Mouse (Mus musculus): ENCODE results near the gene 4931406P16Rik.
A peak's percentile ranks its signal among the peaks of the same experiment; 100 is the strongest.
"Not testable (repeated sequence)": the region's sequence is repeated elsewhere in the genome, so short reads cannot be mapped to it uniquely, and the experiment has no call there.

The 4931406P16Rik gene

DNA sequence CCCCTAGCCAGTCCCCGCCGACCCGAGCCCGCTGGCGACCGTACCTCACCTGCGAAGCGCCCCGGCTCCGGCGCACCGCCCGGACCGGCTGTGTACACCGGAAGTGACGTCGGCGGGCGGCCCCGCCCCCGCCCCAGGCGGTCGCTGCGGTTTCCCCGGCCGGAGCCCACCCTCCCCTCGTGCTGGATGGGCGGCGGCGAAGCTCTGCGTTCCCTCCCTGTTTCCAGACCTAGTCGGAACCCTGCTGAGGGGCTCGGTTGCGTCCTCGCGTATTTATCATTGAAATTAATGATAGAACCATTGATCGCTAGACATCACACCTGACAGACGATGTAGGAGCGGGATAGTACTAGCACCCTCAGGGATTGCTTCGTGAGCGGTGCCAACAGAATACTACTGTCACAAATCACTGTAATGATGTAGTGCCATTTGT, at the start of gene 4931406P16Rik:
Gene 4931406P16Rik (minus strand): TSS at position 109 of the 433 bp plus-strand sequence.
- peak; percentile 84 for DNase-seq (ENCODE audit: low read depth, low spot score)

DNA sequence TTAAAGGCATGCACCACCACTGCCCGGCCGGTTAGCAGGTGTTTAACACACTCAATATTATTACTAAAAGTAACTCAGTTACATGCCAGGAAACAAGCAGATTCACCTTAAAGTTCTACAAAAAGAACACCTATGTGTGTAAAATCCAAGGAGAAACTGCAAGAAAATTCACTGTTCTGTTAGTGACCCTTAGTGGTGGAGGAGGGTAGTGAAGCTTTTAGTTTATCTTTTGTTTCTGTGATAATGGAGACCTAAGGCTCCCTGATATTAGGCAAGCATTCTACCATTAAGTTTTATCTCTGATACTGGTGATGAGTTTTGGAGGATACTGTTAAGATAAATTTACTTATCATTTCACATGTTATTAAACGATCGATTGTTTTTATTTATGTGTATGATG, 42.3 kb upstream of the 4931406P16Rik start:
- DNase-seq (ENCODE audit: low read depth, low spot score) = peak; percentile 39

DNA sequence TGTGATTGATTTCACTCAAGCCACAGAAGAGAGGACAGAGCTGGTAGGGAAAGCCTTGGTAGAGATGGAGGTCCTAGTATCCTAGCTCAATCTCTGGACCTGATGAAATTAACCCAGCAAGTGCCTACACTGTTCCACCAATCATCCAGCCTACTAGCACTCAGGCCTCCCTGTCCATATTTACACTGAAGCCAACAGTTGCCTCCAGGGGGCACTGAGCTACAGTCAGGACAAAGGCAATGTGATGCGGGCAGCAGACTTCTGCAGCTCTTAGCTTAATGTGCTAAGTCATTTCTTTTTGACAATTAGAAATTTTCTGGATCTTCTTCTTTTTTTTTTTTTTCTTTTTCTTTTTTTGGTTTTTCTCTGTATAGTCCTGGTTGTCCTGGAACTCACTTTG, 38.6 kb upstream of the 4931406P16Rik start:
- DNase-seq (ENCODE audit: low read depth, low spot score) = peak; percentile 55

DNA sequence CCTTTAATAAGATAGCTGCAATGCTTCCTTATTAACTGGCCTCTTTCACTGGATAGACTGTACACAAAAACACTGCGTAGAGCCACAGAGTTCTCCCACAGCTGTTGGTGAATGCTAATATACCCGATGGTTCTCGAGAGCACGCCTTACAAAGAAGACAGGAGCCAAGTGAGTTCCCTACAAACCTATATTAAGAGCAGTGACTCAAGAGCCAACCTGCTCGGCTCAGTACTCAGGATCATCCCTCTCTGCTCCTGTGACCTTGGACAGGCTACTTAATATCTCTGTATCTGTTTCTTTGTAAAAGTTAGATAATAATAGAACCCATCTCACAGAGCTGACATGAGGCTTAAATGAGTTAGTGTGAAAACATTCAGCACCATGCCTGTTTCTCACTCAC, 36.8 kb upstream of the 4931406P16Rik start:
- peak; percentile 26 for DNase-seq (ENCODE audit: low read depth, low spot score)

DNA sequence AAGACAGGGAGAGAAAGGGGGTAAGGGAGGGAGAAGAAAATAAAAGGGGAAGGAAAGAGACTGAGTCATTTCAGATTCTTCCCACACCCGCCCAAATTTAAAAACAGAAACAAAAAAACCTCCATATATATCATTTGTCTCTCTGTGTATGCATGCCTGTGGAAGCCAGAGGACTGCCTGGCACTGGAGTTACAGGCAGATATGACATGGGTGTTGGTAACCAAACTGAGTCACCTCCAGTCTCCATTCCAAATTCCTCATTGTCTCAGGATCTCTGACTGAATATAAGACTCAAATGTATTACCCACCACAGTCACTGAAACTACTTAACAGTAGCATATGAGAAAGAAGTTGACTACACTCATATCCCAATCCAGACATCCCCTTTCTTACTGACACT, 34.7 kb upstream of the 4931406P16Rik start:
- peak; percentile 63 for DNase-seq (ENCODE audit: low read depth, low spot score)

DNA sequence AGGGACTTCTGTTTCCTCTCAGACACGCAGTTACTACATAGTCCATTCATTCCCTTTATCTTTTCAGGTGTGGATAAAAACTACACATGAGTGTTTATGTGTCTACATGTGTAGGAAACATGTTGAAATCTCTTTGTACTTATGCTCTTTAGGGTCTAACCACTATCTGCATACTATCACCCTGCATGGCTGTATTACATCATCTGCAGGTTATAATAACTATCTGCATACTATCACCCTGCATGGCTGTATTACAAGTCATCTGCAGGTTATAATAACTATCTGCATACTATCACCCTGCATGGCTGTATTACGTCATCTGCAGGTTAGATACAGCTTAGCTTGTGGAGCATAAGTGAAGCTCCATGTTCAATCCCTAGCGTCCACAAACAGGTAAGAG, 33.7 kb upstream of the 4931406P16Rik start:
- no peak for DNase-seq (ENCODE audit: low read depth, low spot score)

DNA sequence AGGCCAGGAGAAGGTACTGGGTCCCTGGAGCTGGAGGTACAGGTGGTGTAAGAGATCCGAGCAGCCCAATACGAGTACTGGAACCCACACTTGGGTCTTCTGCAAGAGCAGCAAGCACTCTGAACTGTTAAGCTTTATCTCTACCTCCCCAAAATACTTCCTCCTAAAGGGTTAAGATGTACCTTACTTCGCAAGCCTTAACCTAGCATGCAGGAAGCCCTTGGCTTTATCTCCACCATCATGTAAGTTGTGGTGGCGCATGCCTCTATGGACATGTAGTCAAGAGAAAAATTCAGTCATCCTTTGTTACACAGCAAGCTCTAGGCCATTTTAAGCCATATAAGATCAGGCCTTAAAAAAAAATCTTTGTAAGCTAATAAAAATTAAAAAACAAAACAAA, 33.2 kb upstream of the 4931406P16Rik start:
- DNase-seq (ENCODE audit: low read depth, low spot score) = no peak

DNA sequence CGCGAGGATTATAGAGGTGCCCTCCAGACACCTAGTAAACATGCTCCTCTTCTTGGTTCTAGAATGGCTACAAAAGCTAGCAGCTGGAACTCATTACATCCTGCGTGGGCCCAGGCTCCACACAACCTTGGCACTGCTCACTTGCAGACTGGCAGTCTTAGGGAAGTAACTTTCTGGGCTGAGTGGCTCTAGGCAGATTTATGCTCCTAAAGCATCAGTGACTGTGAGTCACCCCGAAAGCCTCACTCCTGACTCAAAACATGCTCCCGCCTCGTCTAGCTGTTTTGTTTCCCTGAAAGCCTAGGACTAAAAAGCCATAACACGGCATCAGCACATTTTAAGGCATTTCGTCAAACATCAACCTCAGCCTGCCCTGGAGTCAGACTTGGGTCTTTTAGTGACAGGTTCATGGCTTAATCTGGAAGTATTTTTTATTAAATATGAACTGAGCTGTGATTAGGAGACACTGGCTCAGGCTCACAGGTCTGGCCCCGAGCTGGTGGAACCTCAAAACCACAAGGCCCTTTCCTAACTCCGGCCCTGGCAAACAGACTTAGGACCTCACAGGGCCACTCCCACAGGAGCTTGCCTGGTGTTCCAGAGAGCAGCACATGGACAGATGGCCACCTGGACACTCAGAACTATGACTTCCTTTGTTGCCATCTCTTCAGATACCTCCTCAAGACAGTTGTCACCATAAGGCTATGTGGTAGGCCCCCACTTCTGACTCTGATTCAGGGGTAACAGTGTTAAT, 28.9 kb upstream of the 4931406P16Rik start:
- DNase-seq (ENCODE audit: low read depth, low spot score) = peak; percentile 87

DNA sequence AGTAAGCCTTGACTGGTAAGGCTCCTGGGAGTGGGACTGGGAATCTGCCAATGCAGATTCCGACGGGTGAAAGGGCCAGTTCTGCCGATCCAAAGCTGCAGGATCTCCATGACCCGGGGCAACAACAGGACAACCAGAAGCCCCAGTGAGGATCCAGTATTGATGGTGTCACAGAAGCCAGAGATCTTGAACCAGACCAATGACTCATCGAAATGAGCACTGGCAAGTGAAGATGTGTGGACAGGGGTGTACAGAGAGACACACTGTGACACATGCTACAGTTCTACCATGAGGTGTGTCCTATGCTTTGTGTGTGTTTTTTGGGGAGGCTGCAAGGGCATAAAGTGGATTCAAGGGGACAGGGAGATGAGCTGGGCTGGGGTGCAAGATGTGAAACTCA, 27.5 kb upstream of the 4931406P16Rik start:
- DNase-seq (ENCODE audit: low read depth, low spot score) = no peak

DNA sequence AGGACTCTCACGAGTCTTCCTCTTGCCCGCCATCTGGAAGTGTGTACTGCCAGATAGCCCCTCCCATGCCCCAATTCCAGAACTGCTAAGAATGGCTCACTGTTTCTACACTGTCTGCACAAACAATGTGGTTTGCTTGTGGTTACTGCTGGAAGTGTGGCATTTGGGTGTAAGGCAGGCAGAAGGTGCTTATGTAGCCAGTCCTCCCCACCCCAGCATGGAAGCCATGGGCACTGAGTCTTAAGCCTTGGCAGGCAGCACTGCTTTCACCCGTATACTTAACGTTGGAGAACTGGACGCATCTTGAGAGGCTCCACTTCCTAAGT, 25.8 kb upstream of the 4931406P16Rik start:
- DNase-seq (ENCODE audit: low read depth, low spot score) = peak; percentile 41

DNA sequence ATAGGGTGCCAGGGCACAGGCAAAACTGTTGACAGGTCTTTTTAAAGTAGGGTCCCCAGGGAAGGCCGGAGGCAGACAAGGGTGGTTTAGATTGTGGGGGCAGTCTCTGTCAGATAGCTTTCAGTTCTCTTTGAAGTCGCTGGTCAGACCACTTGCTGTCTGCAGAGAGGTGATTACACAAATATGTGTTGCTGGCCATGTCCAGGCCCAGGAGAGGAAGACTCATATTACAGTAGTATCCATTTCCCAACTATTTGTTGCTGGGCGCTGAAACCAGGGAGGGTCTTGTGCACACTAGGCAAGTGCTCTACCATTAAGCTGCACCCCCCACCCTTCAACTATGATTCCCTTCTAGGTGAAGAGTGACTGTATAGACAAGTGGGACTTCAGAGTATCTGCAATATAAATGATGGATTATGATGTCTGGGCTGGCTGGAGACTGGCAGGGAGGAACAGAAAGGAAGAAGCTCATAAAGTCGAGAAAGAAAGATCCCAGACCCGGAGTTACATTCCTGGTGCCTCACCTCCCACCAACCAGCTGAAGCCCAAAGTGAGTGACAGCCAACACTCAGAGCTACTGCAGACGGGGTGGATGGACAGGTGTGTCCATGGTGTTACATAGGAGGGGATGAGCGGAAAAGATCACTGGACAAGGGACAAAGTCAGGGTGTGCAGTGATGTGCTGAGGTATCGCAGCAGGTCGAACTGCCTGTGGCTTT, 25.3 kb upstream of the 4931406P16Rik start:
- no peak for DNase-seq (ENCODE audit: low read depth, low spot score)

DNA sequence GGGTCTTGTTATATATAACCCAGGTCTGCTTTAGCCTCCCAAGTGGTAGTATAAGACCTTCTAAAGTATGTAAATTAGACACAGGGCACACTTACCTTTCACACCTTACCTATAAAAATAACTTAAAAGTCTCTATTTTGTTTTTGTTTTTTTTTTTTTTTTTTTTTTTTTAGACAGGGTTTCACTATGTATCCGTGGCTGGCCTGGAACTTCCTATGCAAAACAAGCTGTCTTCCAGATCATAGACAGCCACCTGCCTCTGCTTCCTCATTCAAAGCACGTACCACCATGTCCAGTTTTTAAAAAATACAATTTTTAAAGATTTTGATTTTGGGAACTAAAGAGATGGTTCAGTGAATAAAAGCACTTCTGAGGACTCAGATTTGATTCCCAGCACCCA, 23.9 kb upstream of the 4931406P16Rik start:
- DNase-seq (ENCODE audit: low read depth, low spot score) = no peak

DNA sequence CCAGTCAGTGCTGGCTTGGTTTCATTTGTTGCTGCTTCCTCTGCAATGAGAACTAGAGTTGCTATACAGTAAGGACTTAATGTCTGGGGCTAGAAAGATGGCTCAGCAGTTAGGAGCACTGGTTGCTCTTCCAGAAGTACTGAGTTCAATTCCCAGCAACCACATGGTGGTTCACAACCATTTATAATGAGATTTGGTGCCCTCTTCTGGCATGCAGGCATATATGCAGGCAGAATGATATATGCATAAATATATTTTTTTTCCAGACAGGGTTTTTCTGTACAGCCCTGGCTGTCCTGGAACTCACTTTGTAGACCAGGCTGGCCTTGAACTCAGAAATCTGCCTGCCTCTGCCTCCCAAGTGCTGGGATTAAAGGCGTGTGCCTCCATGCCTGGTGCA, 23.2 kb upstream of the 4931406P16Rik start:
- DNase-seq (ENCODE audit: low read depth, low spot score) = not testable (repeated sequence)

DNA sequence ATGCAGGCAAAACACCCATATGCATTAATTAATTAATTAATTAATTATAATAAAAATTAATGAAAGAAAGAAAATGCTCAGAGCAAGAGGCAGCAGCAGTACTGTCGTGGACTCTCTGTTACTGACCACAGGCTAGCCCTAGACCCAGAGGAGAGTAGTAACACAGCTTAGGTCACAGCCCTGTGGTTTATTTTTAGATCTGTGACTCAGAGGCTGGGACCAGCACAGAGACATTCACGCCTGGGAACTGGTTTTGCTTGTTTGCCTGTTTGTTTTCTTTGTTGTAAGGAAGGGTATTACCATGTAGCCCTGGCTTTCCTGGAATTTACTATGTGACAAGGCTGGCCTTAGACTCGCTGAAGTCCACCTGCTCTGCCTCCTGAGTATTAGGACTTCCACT, 14.1 kb upstream of the 4931406P16Rik start:
- peak; percentile 50 for DNase-seq (ENCODE audit: low read depth, low spot score)

DNA sequence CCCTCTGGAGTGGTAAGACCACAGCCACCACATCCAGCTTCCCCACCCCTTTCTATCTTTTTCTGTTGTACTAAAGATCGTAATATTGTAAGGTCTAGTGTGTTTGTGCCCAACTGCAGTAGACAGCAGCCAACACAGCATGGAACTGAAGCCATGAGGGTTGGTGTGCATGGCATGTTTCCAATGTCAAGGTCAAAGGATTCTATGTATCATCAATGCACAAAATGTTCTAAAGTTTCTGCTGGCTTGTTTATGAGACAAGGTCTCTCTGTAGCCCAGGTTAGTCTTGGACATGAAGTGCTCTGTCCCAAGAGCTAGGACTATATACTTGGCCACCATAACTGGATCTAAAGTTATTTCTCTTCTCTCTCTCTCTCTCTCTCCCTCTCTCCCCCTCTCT, 11.5 kb upstream of the 4931406P16Rik start:
- DNase-seq (ENCODE audit: low read depth, low spot score) = no peak

DNA sequence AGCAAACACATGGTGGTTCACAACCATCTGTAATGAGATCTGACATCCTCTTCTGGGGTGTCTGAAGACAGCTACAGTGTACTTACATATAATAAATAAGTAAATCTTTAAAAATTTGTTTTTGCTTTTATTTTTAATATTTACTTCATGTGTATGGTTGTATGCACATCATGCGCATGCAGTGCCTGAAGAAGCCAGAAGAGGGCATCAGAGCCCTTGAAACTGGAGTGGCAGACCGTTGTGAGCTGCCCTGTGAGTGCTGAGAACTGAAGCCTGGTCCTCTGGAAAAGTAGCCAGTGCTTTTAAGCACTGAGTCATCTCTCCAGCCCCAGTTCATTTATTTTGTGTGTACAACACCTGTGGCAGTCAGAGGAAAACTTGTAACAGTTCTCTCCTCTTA, 10.7 kb upstream of the 4931406P16Rik start:
- DNase-seq (ENCODE audit: low read depth, low spot score) = no peak

DNA sequence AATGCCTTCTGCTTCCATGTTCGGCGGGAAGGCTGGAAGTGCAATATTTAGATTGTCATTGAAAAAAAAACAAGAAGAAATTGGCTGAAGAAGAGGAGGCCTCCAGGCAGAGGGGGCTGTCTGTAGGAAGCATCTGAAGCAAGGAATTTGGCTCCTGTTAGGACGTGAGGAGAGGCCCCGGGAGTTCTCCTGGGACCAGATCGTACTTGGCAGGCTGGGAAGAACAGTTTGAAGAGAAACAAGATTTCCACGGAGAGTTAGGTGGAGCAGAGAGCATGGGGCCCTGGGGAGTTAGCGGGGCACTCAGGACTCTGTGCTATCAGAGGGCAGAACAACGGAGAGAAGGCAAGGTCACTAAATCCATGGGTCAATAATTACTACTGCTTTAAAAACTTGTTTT, 10.0 kb upstream of the 4931406P16Rik start:
- DNase-seq (ENCODE audit: low read depth, low spot score) = no peak

DNA sequence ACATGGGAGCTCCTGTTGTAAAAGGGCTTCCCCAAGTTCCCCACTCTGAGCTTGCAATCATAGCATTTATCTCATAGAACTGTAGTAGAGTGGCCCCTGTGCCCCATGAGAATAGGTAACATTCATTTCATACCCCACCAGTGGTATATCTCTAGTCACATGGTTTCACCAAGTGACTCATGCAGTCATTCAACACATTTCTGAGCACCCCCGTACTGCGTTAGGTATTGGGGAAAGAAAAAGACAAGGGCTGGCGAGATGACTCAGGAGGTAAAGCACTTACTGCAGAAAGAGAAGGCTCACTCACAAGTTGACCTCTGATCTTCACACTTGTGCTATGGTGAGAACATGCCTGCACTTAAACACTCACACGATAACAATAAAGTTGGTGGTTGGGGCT, 8.6 kb upstream of the 4931406P16Rik start:
- DNase-seq (ENCODE audit: low read depth, low spot score) = peak; percentile 38

DNA sequence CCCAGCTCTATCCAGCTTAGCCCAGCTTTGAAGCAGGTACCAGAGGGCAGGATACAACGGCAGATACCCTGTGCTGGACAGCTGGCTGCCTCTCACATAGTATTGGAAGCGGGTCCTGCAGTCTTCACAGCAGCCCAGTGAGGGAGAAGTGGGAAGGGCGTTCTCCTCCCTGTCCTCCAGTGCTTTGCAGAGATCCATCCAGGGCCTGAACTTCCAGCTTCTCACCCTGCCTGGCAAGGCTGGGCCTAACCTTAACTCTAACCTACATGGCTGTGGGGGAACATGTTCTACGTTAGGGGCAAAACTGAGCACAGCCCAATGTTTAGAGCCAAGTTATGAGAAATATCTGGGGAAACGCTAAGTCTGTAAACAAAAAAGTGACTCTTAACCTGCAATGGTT, 7.8 kb upstream of the 4931406P16Rik start:
- DNase-seq (ENCODE audit: low read depth, low spot score) = no peak

DNA sequence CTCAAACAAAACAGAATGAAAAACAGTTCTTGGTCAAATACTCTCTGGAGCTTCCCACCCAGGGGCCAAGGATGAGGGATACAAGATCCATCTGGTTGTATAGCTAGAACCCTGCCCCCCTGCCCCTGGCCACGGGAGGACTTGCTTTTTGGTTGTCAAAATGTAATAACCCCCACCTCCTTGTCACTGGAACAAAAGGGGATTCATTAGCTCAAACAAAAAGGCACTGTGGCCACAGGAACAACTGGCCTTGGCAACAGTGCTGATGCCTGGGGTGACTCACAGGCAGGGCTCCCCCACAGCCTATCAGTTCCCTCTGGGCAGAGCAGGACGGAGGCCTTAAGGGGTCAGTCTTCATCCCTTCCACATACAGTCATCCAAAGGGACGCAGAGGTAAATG, 6.6 kb upstream of the 4931406P16Rik start:
- DNase-seq (ENCODE audit: low read depth, low spot score) = peak; percentile 93

DNA sequence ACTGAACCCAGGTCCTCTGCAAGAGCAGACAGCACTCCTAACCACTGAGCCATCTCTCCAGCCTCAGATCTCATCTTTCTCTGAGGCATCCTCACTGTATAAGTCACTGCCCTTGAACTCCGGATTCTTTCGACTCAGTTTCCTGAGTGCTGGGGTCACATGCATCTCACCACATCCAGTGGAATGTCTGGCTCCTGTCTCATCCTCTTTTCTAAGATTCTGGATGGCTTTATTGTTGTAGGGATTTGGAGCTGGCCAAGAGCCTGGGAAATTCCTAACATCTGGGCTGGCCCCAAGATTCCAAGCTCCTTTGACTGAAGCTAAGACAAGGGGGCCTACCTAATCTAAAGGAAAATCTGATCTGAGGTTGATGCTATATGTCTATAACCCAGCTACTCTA, 5.8 kb upstream of the 4931406P16Rik start:
- DNase-seq (ENCODE audit: low read depth, low spot score) = no peak

DNA sequence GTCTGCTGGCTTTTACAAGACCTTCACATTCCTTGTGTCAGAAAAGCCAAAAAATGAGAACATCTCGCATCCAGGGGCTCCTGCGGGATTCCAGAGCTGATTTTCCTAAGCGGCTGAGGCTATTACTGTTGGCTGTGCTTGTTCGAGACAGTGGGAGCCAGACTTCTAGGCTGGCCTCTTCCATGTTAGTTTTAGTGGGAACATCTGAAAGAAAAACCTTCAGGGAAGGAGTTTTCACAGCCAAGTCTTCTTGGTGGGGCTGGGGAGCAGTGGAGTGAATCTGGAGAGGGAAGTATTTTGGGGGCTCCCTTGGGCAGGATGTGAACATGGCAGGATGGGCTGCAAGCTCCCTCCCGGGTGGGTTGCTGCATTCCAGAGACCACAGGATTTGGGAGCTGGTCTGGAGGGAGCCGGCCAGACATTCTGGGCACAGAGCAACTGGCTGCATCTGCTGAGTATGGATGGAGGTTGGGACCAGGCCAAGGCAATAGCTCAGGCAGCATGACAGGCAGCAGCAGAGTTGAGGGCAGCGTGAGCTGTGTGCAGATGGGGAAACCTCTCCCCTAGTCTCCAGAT, 4.6 kb upstream of the 4931406P16Rik start:
- DNase-seq (ENCODE audit: low read depth, low spot score) = peak; percentile 83
